Mouse (Mus musculus) intestine, embryonic 16.5 days (tissue): ENCODE results near the gene Jam3. TPM values are rescaled to one million over a fixed set of nuclear protein-coding genes. Genes with fewer than 3 reads are reported as not detected.
"Not testable (repeated sequence)": the region's sequence is repeated elsewhere in the genome, so short reads cannot be mapped to it uniquely, and the experiment has no call there.

Experiments used
- ATAC-seq: fragments of 200-750 bp; cut with Nextera tagmentation; 2 replicates; pipeline ENCODE4 v1.8.0; 2017; ENCODE audit warnings: moderate TSS enrichment, moderate library complexity
- H3K27ac ChIP-seq: fragments of 300-500 bp; sonication (generic); 2 replicates; pipeline ENCODE4 v1.5.1; 2014; ENCODE audit warnings: mild to moderate bottlenecking, low read length
- H3K27me3 ChIP-seq: fragments of 300-500 bp; sonication (generic); replicated peaks from 2 replicates; pipeline ENCODE4 v1.6.1; 2014; ENCODE audit warnings: low read length, control low read depth, mixed read lengths; ENCODE audit not compliant: control insufficient read depth, insufficient read depth
- H3K36me3 ChIP-seq: fragments of 300-500 bp; sonication (generic); 2 replicates; pipeline ENCODE4 v1.6.1; 2014; ENCODE audit warnings: low read length, control low read depth; ENCODE audit not compliant: control insufficient read depth, insufficient read depth
- H3K4me1 ChIP-seq: fragments of 300-500 bp; sonication (generic); 2 replicates; pipeline ENCODE4 v1.6.1; 2014; ENCODE audit warnings: low read length, control low read depth, mixed read lengths; ENCODE audit not compliant: control insufficient read depth, insufficient read depth
- H3K4me2 ChIP-seq: fragments of 300-500 bp; sonication (generic); 2 replicates; pipeline ENCODE4 v1.6.1; 2014; ENCODE audit warnings: low read depth, low read length, control low read depth
- H3K4me3 ChIP-seq: fragments of 300-500 bp; sonication (generic); 2 replicates; pipeline ENCODE4 v1.5.1; 2014; ENCODE audit warnings: mild to moderate bottlenecking, low read length
- H3K9ac ChIP-seq: fragments of 300-500 bp; sonication (generic); 2 replicates; pipeline ENCODE4 v1.6.1; 2014; ENCODE audit warnings: low read depth, low read length
- H3K9me3 ChIP-seq: fragments of 300-500 bp; sonication (generic); 2 replicates; pipeline ENCODE4 v1.6.1; 2016; ENCODE audit warnings: low read length, control low read depth; ENCODE audit not compliant: control insufficient read depth
- WGBS: fragments of 180-500 bp; shearing (Covaris S2); extraction: QIAGEN DNeasy Blood & Tissue Kit; methylation state at CpG from one replicate; pipeline ENCODE4 v1.1.7; 2014; 5-methylcytosine and 5-hydroxymethylcytosine counted together
- polyA plus RNA-seq: library from polyadenylated mRNA; unstranded; fragments of >200 nt; fragmentation: Nextera tagmentation; extraction: Ambion mirVana; gene quantifications from 2 replicates; pipeline ENCODE4 v1.2.1, GENCODE M21; 2015

The Jam3 gene
- polyA plus RNA-seq, 1 experiment from 2014 or later = 41.4 TPM

GRCm38 (mm10) chr9:27174079-27174478 is 18.9 kb upstream of the Jam3 start:
- H3K4me2 ChIP-seq = no peak overlapping the region
- WGBS = 45% methylated on average over 5 of the region's 5 CpGs
- no peak overlapping the region for H3K4me3 ChIP-seq
- no peaks in the 10 kb centered on the region for H3K4me1 ChIP-seq
- no peaks in the 10 kb centered on the region for H3K9me3 ChIP-seq
- no peak overlapping the region for H3K27ac ChIP-seq
- H3K36me3 ChIP-seq = no peaks in the 10 kb centered on the region
- no peaks in the 10 kb centered on the region for H3K27me3 ChIP-seq
- no peak overlapping the region for H3K9ac ChIP-seq
- ATAC-seq = no peak

- H3K4me2 ChIP-seq = no peak overlapping the region
- no peak overlapping the region for H3K9ac ChIP-seq
- no peak for ATAC-seq
- no peaks in the 10 kb centered on the region for H3K9me3 ChIP-seq
- WGBS = 70% methylated on average over 2 of the region's 2 CpGs
- H3K4me1 ChIP-seq = no peaks in the 10 kb centered on the region
- no peaks in the 10 kb centered on the region for H3K36me3 ChIP-seq
- no peak overlapping the region for H3K4me3 ChIP-seq
- H3K27me3 ChIP-seq = no peaks in the 10 kb centered on the region
- no peak overlapping the region for H3K27ac ChIP-seq
Measured at GRCm38 (mm10) chr9:27173646-27174045, 18.4 kb upstream of the Jam3 start.

DNA sequence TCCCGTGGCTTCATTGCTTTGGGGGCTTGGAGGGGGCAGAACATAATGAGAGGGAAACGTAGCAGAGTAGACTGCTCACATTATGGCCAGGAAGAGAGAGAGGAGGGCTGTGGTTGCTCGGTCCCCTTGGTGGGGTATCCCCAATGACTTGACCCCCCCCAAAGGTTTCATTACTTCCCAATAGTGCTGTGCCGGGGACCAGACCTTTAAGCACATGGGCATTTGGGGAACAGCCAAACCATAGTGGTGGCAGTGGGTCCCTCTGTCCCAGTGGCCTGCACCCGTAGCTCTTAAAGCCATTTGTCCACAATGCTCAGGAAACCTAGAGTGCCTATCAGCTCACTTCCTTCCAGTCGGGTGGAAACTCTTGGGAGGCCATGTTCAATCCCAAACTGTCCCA is 17.6 kb upstream of the Jam3 start:
- ATAC-seq = no peak
- Histone ChIP-seq H3K27ac (no peak overlapping the region), H3K9ac (no peak overlapping the region), H3K4me1 (no peaks in the 10 kb centered on the region), H3K9me3 (no peaks in the 10 kb centered on the region), H3K4me2 (no peak overlapping the region), H3K4me3 (no peak overlapping the region), H3K36me3 (no peaks in the 10 kb centered on the region), H3K27me3 (no peaks in the 10 kb centered on the region)
- 79% methylated on average over 6 of the region's 6 CpGs for WGBS

DNA sequence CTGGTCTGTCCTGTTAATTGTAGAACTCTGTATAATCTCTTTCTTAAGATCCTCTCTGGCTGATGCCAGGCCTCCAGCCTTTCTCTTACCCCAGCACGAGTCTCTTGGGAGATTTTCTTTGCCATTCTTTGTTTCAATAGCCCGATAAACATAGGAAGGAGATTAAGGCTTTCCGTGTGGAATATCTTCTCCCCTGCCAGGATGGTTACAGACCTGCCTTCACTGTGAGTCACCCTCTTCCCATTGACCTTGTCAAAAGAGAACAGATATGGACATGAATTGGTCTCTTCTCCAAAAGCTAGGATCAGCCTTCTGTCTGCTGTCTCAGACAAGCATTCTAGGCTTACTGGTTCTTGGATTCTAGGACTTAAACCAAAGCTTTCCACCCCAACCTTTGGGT is 15.5 kb upstream of the Jam3 start:
- H3K4me3 ChIP-seq = no peak overlapping the region
- WGBS = 75% methylated on average over 3 of the region's 3 CpGs
- H3K4me2 ChIP-seq = no peak overlapping the region
- no peak overlapping the region for H3K9ac ChIP-seq
- H3K27ac ChIP-seq = no peak overlapping the region
- no peaks in the 10 kb centered on the region for H3K36me3 ChIP-seq
- H3K4me1 ChIP-seq = no peaks in the 10 kb centered on the region
- no peak for ATAC-seq
- no peaks in the 10 kb centered on the region for H3K27me3 ChIP-seq
- no peaks in the 10 kb centered on the region for H3K9me3 ChIP-seq

DNA sequence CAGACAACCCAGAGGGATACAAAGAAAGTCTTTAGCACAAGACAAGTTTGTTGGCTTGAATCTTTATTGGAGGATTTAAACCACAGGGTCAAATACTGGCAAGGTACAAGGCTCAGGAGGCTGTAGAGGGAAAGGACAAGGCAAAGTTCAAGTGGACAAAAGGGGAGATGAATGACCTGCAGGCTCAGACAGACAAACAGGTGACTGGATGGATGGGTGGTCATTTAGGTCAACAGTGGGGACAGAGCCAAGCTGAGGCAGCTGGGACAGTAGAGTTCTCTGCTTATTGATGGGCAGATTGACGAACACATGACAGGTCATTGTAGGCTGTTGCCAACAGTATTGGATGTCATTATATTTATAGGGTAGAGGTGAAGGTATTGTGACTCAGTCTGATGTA is 11.8 kb upstream of the Jam3 start:
- no peaks in the 10 kb centered on the region for H3K9me3 ChIP-seq

DNA sequence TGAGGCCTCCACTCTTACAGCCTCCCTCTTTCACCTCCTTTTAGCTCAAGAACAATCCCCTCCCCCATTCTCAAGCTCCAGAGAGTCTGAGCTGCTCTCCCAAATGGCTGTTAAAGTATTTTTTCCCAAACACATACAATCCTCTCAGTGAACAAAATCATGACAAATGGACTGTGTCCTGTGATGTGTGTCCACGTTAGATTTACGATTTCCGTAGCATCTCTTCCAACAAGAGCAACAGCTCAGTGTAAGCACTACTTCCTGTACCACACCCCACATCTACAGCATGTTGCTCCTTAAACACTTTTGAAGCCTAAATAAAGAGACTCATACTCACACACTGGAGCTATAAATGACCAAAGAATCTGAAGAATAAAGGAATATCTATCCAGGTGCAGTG is 10.4 kb upstream of the Jam3 start:
- H3K27ac ChIP-seq = no peak overlapping the region
- WGBS = 71% methylated on average over 3 of the region's 3 CpGs

More for the DNA sequence above, 11.8 kb upstream of the Jam3 start:
- Histone ChIP-seq H3K27me3 (no peaks in the 10 kb centered on the region), H3K27ac (no peak overlapping the region), H3K4me1 (no peaks in the 10 kb centered on the region), H3K4me2 (no peak overlapping the region), H3K36me3 (no peaks in the 10 kb centered on the region), H3K4me3 (no peak overlapping the region), H3K9ac (no peak overlapping the region)
- 93% methylated on average over 1 of the region's 1 CpGs for WGBS
- no peak for ATAC-seq

GRCm38 (mm10) chr9:27164957-27165356 is 9.7 kb upstream of the Jam3 start:
- no peaks in the 10 kb centered on the region for H3K36me3 ChIP-seq
- no peaks in the 10 kb centered on the region for H3K4me1 ChIP-seq
- H3K27ac ChIP-seq = no peak overlapping the region
- no peak for ATAC-seq
- no peak overlapping the region for H3K4me2 ChIP-seq
- H3K9ac ChIP-seq = no peak overlapping the region
- H3K4me3 ChIP-seq = no peak overlapping the region
- WGBS = 53% methylated on average over 2 of the region's 2 CpGs
- H3K27me3 ChIP-seq = no peaks in the 10 kb centered on the region
- no peaks in the 10 kb centered on the region for H3K9me3 ChIP-seq

More for the DNA sequence above, 10.4 kb upstream of the Jam3 start:
- Histone ChIP-seq H3K4me2 (no peak overlapping the region), H3K36me3 (no peaks in the 10 kb centered on the region), H3K4me3 (no peak overlapping the region), H3K27me3 (no peaks in the 10 kb centered on the region), H3K9ac (no peak overlapping the region), H3K9me3 (no peaks in the 10 kb centered on the region), H3K4me1 (no peaks in the 10 kb centered on the region)
- no peak for ATAC-seq

DNA sequence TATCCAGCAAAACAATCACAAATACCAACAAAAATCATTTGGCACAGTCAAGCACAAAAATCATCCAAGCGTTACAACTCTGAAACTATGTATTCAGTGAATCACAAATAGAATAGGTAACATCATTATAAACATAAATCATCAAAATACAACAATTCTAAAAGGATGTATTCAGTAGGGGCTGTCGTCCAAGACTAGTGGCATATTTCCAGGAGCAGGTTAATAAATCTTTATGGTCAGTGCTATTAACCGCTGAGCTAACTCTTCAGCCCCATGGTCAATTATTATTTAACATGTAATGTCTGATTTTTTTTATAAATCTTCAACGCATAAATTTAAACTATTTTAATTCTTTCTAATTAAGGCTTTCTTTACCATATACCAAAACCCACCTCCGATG is 8.4 kb upstream of the Jam3 start:
- not testable (repeated sequence) for H3K4me1 ChIP-seq, ATAC-seq, H3K9ac ChIP-seq, H3K4me2 ChIP-seq, H3K9me3 ChIP-seq, H3K27ac ChIP-seq, H3K27me3 ChIP-seq, H3K36me3 ChIP-seq, H3K4me3 ChIP-seq
- 76% methylated on average over 5 of the region's 5 CpGs for WGBS

DNA sequence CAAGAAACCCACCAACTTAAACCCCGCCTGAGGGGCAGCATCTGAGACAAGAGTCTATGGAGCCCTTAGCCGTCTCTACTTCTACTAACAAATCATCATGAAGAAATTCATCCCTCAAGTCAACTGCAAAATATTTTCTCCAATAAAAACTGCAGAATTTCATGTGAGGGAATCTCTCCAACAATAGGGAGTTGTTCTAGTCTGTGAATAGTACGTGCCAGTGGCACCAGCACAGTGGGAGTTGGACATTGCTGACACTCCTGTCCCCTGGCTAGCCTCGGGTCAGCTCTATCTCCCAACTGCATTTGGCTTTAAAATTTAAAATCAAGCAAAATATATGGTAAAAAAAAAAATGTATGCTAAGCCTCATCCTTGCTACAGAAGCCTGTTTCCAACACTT is 1.4 kb downstream of the Jam3 start:
- WGBS = 74% methylated on average over 4 of the region's 4 CpGs
- no peak overlapping the region for H3K9ac ChIP-seq
- H3K27ac ChIP-seq = no peak overlapping the region
- no peaks in the 10 kb centered on the region for H3K36me3 ChIP-seq
- no peak overlapping the region for H3K4me3 ChIP-seq
- H3K4me2 ChIP-seq = no peak overlapping the region
- no peak for ATAC-seq
- H3K9me3 ChIP-seq = no peaks in the 10 kb centered on the region
- 0 out of 2 replicates have a peak, but pooled peaks cover 2% of the 10 kb centered on the region for H3K4me1 ChIP-seq
- H3K27me3 ChIP-seq = peaks cover 8% of the 10 kb centered on the region; the same call in 1 of the 2 replicates

DNA sequence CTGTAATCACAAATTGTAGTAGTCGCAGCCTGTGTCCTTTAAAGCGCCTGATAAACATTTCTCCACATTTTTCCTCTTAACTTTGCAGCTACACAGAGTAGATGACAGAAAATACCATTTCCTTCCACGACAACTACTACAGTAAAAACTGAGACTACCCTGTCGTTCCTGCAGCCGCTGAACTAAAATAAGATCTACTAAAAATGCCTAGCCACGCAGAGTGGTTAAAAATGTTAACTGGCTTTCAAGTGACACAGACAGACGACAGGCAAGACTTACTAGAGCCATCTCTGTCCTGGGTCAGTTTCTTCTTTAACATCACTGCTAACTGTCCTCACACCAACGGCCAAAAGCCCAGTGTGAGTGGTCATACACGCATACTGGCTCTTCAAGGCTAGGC is 5.4 kb downstream of the Jam3 start:
- Histone ChIP-seq H3K4me2 (no peak overlapping the region), H3K27ac (no peak overlapping the region), H3K9me3 (no peaks in the 10 kb centered on the region), H3K4me3 (no peak overlapping the region), H3K4me1 (0 out of 2 replicates have a peak, but pooled peaks cover 6% of the 10 kb centered on the region), H3K27me3 (0 out of 2 replicates have a peak, but pooled peaks cover 2% of the 10 kb centered on the region), H3K36me3 (no peaks in the 10 kb centered on the region), H3K9ac (no peak overlapping the region)
- ATAC-seq = no peak
- 49% methylated on average over 9 of the region's 9 CpGs for WGBS
